Mouse (Mus musculus): ENCODE data around the gene Ly6g6f.
"Not testable (repeated sequence)": the region's sequence is repeated elsewhere in the genome, so short reads cannot be mapped to it uniquely, and the experiment has no call there.

The Ly6g6f gene

DNA sequence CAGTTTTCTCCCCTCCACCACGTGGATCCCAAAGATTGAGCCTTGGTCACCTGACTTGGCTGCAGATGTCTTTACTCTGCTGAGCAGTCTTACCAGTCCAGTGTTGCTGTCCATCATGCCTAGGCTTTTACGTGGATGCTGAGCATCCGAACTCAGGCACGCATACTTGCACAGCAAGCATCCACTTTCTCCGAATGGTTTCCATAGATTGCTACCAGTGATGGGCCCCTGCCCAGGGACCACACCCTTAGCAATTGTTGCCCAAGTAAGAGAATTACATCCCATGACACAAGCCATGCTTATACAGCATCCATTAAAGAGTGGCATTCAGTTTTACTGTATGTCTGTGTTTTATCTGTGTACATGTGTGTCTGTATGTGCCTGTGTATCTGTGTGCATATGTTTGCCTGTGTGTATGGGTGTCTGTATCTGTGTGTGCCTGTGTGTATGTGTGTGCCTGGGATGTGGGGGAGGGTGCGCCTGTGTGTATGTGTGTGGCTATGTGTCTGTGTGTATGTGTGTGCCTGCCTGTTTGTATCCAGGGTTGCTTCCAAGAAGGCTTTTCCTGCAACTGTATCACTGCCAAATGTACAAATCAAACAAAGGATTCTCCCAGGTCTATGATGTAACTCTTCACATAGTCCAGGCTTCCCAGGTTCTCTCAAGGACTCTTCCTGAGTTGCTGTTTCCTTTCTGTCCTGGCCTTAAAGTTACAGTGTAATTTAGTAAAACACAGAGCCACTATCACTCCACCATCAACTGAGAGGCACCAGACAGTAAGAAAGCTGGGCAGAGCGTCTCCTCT lies 29.5 kb downstream of the Ly6g6f start:
- DNase-seq (ENCODE audit: extremely low spot score, low spot score): no peak

GRCm38 (mm10) chr17:35052271-35052798 lies 33.1 kb downstream of the Ly6g6f start:
- no peak for DNase-seq (ENCODE audit: extremely low spot score, low spot score)

GRCm38 (mm10) chr17:35051156-35052086 lies 34.0 kb downstream of the Ly6g6f start:
- DNase-seq (ENCODE audit: extremely low spot score, low spot score): peak; percentile 76

- peak; percentile 75 for DNase-seq (ENCODE audit: extremely low spot score, low spot score)
Measured at GRCm38 (mm10) chr17:35050126-35050750, 35.2 kb downstream of the Ly6g6f start.

DNA sequence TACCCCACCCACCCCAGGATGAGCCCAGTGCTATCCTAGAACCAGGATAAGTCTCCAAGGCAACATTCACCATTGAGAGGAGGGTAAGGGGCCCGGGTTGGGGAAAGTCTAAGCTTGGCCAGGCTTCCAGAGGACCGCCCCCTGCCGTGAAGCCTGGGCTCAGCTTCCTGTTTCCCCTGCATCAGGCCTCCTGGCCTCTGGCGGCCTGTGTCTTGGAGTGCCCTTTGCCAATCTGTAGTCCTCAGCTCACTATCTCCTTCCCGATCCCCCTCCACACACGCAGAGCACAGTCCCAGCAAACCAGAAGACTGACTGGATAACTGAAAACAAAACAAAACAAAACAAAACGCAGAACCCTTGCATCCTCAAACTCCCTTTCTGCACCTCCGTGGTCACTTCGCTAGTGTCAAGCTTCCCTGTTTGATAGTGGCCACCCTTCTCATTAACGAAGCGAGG lies 35.8 kb downstream of the Ly6g6f start, which contains the start of gene Clic1:
Gene Clic1 (plus strand): TSS at position 406 of the 456 bp plus-strand sequence.
- DNase-seq (ENCODE audit: extremely low spot score, low spot score): peak; percentile 79

DNA sequence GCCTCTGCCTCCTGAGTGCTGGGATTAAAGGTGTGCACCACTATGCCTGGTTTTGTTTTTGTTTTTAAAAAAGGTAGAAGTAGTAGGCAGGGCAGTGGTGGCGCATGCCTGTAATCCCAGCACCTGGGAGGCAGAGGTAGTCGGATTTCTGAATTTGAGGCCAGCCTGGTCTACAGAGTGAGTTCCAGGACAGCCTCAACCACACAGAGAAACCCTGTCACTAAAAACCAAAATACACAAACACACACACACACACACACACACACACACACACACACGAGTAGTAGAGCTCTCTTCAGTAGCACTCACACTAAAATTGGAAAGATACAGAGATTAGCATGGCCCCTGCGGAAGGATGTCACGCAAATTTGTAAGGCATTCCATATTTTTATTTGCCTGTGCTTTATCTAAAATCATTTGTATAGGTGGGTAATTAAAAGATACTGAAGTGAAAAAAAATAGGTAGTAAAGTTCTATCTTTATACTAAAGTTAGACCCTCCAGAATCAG lies 36.4 kb downstream of the Ly6g6f start:
- DNase-seq (ENCODE audit: extremely low spot score, low spot score): no peak

DNA sequence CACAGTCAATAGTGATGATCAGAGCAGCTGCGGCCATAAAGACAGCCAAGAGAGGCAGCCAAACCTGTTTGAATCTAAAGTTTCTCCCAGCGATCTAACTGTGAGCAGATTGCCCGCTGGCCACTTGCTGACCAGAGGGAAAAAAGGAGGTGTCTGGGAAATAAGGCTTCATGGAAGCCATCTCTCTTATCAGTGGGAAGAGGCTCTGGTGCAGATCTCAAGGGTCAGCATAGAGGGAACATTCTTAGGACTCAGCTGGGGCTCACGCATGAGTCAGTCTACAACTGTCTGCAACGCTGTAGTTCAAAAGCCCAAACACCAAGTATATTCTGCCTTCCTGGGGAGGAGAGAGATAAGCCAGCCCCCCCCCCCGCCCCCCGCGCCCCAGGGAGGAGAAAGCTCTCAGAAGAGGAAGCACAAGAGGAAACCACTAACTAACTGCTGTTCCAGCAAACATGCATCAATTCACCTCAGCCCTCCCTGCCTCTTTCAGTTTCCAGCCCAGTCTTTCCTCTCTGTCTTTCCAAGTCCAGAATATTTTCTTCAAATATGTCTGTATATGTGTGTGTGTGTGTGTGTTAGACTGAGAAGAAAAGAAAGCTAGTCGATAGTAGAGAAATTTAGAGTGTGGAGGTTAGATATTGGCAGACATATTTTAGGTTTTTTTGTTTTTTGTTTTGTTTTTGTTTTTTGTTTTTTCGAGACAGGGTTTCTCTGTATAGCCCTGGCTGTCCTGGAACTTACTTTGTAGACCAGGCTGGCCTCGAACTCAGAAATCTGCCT lies 37.1 kb downstream of the Ly6g6f start:
- no peak for DNase-seq (ENCODE audit: extremely low spot score, low spot score)

DNA sequence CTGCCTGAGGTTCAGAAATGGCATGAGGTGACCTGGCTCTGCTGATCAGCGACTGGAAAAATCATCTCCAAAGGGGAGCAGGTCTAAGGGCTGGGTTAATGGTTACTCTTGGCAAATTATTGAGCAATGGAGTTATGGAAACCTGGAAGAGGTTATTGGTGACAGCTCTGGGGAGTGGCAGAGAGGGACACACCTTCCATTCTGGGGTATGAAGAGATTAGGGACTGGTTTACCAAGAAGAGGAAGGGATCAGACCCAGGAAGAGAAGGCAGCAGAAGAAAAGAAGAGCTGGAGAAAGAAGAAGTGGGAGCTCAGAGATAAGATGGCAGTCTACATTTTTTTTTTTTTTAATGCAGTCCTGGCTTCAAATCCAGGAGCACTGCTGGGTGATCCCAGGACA lies 37.7 kb downstream of the Ly6g6f start:
- no peak for DNase-seq (ENCODE audit: extremely low spot score, low spot score)

DNA sequence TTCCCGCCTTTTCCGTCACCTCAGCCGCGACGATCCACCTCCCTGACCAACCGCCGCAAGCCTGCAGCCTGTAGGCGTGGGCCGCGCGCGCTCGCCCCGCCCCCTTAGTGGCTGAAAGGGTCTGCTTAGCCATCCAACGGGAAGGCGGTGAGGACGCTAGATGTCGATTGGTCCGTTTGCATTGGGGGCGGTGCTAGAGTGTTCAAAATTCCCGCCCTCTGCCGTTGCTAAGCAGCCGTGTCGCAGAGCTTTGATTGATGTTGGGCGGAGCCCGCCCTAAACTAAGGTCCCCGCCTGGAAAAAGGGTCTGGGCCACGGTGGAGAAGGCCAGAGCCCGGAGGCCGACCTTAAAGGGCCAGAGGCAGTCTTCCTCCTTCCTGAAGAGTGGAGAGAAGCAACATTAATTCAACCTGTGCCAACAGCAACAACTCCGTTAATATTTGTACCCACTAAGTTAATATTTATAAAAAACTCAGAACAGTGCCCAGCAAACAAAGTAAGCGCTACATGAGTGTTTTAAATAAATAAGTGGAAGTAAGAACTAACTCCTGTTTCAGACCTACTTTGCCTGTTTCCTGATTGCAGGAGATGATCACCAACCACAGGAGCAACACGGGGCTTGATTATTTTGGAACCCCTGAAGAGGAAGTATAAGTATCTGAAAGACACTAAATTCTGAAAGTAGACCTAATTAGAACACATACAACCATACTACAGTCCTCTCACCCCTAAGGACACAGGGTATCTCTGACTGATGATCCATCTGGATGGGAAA lies 38.5 kb downstream of the Ly6g6f start, which contains the start of gene Msh5:
Gene Msh5 (minus strand): TSS at position 65 of the 775 bp plus-strand sequence.
- DNase-seq (ENCODE audit: extremely low spot score, low spot score): peak; percentile 99

DNA sequence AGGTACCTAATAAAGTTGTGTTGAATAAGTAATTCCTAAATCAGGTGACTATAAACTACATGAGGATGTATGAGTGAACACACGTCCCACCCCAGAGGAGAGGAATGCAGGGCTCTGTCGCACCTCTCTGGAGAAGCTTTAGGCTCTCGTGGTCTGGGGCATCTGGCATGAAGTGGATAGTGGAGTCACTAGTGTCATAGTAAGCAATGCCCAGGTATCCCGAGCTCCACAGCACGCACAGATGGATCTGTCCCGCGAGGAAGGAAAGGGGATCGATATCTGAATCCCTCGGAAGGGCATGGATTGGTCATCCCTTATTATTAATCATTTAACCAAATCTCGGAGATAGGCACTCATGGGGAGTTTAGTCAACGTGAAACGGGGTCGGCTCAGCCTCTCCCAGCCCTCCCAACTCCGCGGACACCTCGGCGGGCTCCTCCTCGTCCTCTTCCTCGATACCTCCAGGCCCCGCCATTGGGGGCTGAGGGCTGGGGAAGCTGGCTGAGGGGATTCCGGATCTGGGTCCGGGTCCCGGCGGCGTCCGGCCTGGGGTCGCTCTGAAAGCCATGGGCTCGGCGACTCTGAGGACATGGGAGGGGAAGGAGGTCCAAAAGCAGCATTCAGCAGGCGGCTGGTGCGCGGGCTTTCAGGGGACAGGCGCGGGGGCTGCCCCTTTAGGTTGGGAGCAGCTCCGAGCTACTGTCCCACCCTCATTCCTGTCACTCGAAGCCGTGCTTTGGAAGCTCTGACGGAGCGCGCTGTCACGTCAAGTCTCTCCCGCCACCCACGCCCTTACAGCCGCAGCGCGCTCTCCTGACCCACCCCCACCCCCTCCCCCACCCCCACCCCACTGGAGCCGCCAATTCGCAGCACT lies 39.4 kb downstream of the Ly6g6f start:
- DNase-seq (ENCODE audit: extremely low spot score, low spot score): peak; percentile 42

DNA sequence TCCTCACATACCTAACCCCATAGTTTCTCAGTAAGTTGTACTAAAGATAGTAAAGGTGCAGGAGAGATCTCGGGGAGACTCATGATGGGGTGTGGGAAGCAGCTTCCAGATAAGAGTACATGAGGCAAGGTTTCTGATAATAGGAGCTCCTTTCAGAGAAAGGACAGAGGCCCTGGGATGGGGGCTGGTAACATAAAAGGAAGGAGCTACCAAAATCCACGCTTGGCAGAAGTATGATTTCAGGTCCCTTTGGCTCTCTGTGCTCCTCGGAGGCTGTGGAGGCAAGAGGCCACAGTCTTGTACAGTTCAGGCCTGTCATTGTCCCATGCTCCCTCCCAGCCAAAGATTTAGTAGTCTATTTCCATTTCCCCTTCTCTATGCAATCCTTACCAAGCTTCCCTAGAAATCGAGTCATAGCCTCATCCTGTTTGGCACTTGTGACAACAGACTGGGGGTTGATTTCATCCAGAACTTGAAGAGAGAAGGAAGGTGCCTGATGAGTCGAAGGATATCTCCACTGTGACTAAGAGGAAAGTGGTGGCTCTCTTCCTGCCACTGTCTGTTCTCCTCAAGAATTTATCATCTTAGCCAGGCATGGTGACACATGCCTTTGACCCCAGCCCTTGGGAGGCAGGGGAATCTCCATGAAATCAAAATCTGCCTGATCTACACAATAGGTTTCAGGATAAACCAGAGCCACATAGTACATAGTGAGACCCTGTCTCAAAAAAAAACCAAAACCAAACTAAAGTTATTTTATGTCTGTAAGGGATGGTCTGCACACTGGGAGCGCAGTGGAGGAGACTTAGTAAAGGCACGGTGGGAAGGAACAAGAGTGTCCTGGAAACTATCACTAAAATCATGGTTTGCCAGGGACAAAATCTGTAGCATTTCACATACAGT lies 40.3 kb downstream of the Ly6g6f start:
- DNase-seq (ENCODE audit: extremely low spot score, low spot score): no peak

DNA sequence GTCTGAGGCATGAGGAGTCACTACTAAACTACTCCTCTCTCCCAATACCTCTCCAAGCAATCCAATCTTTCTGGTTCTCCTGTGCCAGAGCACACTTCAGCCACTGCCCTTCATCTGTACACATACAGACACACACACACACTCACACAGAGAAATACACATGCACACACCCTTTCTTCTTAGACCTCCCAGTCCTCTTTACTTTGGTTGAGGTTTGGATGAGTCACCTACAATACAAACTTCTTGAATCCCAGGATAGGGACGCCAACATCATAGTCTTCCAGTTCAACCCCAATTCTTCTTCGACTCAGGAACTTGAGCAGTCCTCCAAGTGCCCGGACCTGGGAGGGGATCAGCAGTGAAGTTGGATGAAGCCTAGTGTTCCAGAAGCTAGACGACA lies 41.6 kb downstream of the Ly6g6f start:
- no peak for DNase-seq (ENCODE audit: extremely low spot score, low spot score)

DNA sequence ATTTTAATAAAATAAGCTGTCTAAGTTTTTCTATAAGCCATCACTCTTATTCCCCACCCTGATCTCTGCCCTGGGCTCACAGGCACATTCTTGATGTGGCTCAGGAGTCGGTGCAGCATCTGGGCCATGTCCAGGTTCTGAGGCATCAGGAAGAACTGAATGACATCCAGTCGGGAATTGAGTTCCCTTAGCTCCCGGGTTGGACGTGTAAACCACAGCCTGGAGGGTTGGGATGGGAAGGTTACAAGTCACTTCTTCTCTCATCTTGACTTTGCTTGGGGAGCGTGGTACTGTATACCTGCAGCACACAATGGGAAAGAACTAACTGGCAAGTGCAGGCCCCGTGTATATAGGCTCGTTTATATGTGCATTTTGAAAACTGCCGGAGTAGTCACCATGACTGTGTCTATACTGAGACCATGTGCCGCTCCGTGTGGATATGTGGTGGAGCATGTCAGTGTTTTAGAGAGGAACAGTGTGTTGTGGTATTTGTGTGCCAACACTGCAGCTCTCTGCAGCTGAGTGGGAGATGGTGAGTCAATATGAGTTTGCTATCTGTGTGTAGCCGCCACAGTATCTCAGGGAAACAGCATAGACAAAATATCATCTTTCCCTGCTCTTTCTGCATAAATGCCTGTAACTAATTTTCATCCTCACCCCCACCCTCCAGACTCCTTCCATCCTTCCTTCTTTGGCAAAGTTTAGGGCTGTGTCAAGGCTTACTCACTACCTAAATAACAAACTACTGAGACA lies 46.1 kb downstream of the Ly6g6f start:
- no peak for DNase-seq (ENCODE audit: extremely low spot score, low spot score)

- DNase-seq (ENCODE audit: extremely low spot score, low spot score): no peak
Measured at GRCm38 (mm10) chr17:35034896-35035295, 50.5 kb downstream of the Ly6g6f start.

- DNase-seq (ENCODE audit: extremely low spot score, low spot score): not testable (repeated sequence)
Measured at GRCm38 (mm10) chr17:35033703-35034102, 51.7 kb downstream of the Ly6g6f start.

- DNase-seq (ENCODE audit: extremely low spot score, low spot score): no peak
Measured at GRCm38 (mm10) chr17:35032323-35032870, 53.0 kb downstream of the Ly6g6f start.

Data from neural tube, embryonic 10.5 days (tissue).